Mouse (Mus musculus) liver, postnatal 0 days (tissue): Measurements from ENCODE around the gene Zdhhc18. TPM values are rescaled to one million over a fixed set of nuclear protein-coding genes. Genes with fewer than 3 reads are reported as not detected.

Experiments
- ATAC-seq: fragments of 200-750 bp; cut with Nextera tagmentation; 2 replicates; pipeline ENCODE4 v1.8.0; 2017; ENCODE audit warnings: mild to moderate bottlenecking, moderate library complexity
- DNase-seq: peaks from one replicate; pipeline ENCODE4 v3.0.0-alpha.2; 2016
- H3K27ac ChIP-seq: fragments of 300-500 bp; sonication (generic); 2 replicates; pipeline ENCODE4 v1.5.1; 2014; ENCODE audit warnings: antibody characterized with exemption, moderate library complexity, mild to moderate bottlenecking, low read depth
- H3K27me3 ChIP-seq: fragments of 300-500 bp; sonication (generic); 2 replicates; pipeline ENCODE4 v1.6.1; 2014; ENCODE audit warnings: low read length, control low read depth, mixed read lengths; ENCODE audit not compliant: insufficient read depth
- H3K36me3 ChIP-seq: fragments of 300-500 bp; sonication (generic); replicated peaks from 2 replicates; pipeline ENCODE4 v1.6.1; 2014; ENCODE audit warnings: mild to moderate bottlenecking, control low read depth, low read length, moderate library complexity, mixed read lengths; ENCODE audit not compliant: insufficient read depth
- H3K4me1 ChIP-seq: fragments of 300-500 bp; sonication (generic); 2 replicates; pipeline ENCODE4 v1.6.1; 2014; ENCODE audit warnings: antibody characterized with exemption, mild to moderate bottlenecking, control low read depth; ENCODE audit not compliant: insufficient read depth
- H3K4me2 ChIP-seq: fragments of 300-500 bp; sonication (generic); 2 replicates; pipeline ENCODE4 v1.6.1; 2014; ENCODE audit warnings: low read depth, mild to moderate bottlenecking, low read length, moderate library complexity, mixed read lengths
- H3K4me3 ChIP-seq: fragments of 300-500 bp; sonication (generic); 2 replicates; pipeline ENCODE4 v1.5.1; 2014; ENCODE audit warnings: low read depth, low read length
- H3K9ac ChIP-seq: fragments of 300-500 bp; sonication (generic); replicated peaks from 2 replicates; pipeline ENCODE4 v1.6.1; 2014; ENCODE audit warnings: mild to moderate bottlenecking, moderate library complexity
- H3K9me3 ChIP-seq: fragments of 300-500 bp; sonication (generic); 2 replicates; pipeline ENCODE4 v1.6.1; 2016; ENCODE audit warnings: mild to moderate bottlenecking, control low read depth, low read length, mixed read lengths
- CTCF ChIP-seq: sonication (generic); IDR thresholded peaks from 2 replicates; pipeline ENCODE4 v1.5.1; 2016; ENCODE audit warnings: antibody characterized with exemption, low read depth
- EP300 ChIP-seq: IDR thresholded peaks from 2 replicates; pipeline ENCODE4 v1.6.1; 2016; ENCODE audit warnings: antibody characterized with exemption, low read depth, mild to moderate bottlenecking
- WGBS: fragments of 180-500 bp; shearing (Covaris S2); extraction: QIAGEN DNeasy Blood & Tissue Kit; methylation state at CpG from one replicate; pipeline ENCODE4 v1.1.7; 2014; ENCODE audit not compliant: insufficient replicate concordance; 5-methylcytosine and 5-hydroxymethylcytosine counted together
- polyA plus RNA-seq: library from polyadenylated mRNA; unstranded; fragments of >200 nt; fragmentation: Nextera tagmentation; extraction: Ambion mirVana; gene quantifications from 2 replicates; pipeline ENCODE4 v1.2.1, GENCODE M21; 2015

Gene Zdhhc18
- polyA plus RNA-seq, 1 experiment from 2014 or later, result 2.6 TPM

GRCm38 (mm10) chr4:133633332-133634042, 16.5 kb downstream of the Zdhhc18 start:
- Histone ChIP-seq H3K9ac (peak overlapping the region; percentile 91), H3K4me3 (peak overlapping the region; percentile 77), H3K27ac (peak overlapping the region; percentile 81), H3K4me1 (peaks cover 22% of the 10 kb centered on the region), H3K27me3 (no peaks in the 10 kb centered on the region), H3K4me2 (peak overlapping the region; percentile 97), H3K36me3 (no peaks in the 10 kb centered on the region), H3K9me3 (no peaks in the 10 kb centered on the region)
- peak; percentile 92 for ATAC-seq
- peak; percentile 93 for DNase-seq
- WGBS, result 32% methylated on average over 9 of the region's 47 CpGs
- TF ChIP-seq CTCF (peak; percentile 80), EP300 (no peak)

GRCm38 (mm10) chr4:133632483-133633327, 17.2 kb downstream of the Zdhhc18 start:
- Histone ChIP-seq H3K27ac (peak overlapping the region; percentile 81), H3K9ac (peak overlapping the region; percentile 91), H3K4me2 (peak overlapping the region; percentile 97), H3K27me3 (no peaks in the 10 kb centered on the region), H3K4me1 (peaks cover 22% of the 10 kb centered on the region), H3K4me3 (peak overlapping the region; percentile 77), H3K9me3 (no peaks in the 10 kb centered on the region), H3K36me3 (no peaks in the 10 kb centered on the region)
- 5% methylated on average over 45 of the region's 69 CpGs for WGBS
- DNase-seq, result no peak
- TF ChIP-seq EP300, result no peak
- no peak for TF ChIP-seq CTCF
- ATAC-seq, result peak; percentile 71

GRCm38 (mm10) chr4:133631769-133632411, 18.1 kb downstream of the Zdhhc18 start:
- H3K9ac ChIP-seq, result peak overlapping the region; percentile 91
- H3K27me3 ChIP-seq, result no peaks in the 10 kb centered on the region
- H3K4me2 ChIP-seq, result peak overlapping the region; percentile 97
- peak overlapping the region; percentile 77 for H3K4me3 ChIP-seq
- H3K27ac ChIP-seq, result peak overlapping the region; percentile 81; the same call in 1 of the 2 replicates
- H3K36me3 ChIP-seq, result peaks cover 2% of the 10 kb centered on the region; the same call in 1 of the 2 replicates
- TF ChIP-seq EP300 (no peak), CTCF (no peak)
- no peaks in the 10 kb centered on the region for H3K9me3 ChIP-seq
- H3K4me1 ChIP-seq, result peaks cover 22% of the 10 kb centered on the region
- no peak for ATAC-seq
- 38% methylated on average over 9 of the region's 9 CpGs for WGBS
- no peak for DNase-seq

GRCm38 (mm10) chr4:133631071-133631768, 18.7 kb downstream of the Zdhhc18 start:
- WGBS, result 53% methylated on average over 14 of the region's 14 CpGs
- ATAC-seq (no peak), DNase-seq (no peak)
- peaks cover 23% of the 10 kb centered on the region for H3K4me1 ChIP-seq
- no peak overlapping the region for H3K27ac ChIP-seq
- peak overlapping the region; percentile 97 for H3K4me2 ChIP-seq
- no peak overlapping the region for H3K9ac ChIP-seq
- H3K27me3 ChIP-seq, result no peaks in the 10 kb centered on the region
- no peak for TF ChIP-seq CTCF
- TF ChIP-seq EP300, result no peak
- peak overlapping the region; percentile 77 for H3K4me3 ChIP-seq
- no peaks in the 10 kb centered on the region for H3K9me3 ChIP-seq
- H3K36me3 ChIP-seq, result peaks cover 6% of the 10 kb centered on the region; the same call in 1 of the 2 replicates

- no peak for ATAC-seq
- Histone ChIP-seq H3K36me3 (peaks cover 6% of the 10 kb centered on the region; the same call in 1 of the 2 replicates), H3K9me3 (no peaks in the 10 kb centered on the region), H3K4me1 (peaks cover 28% of the 10 kb centered on the region), H3K27ac (peak overlapping the region; percentile 51; the same call in 1 of the 2 replicates), H3K4me2 (peak overlapping the region; percentile 97; the same call in 1 of the 2 replicates), H3K27me3 (no peaks in the 10 kb centered on the region), H3K9ac (no peak overlapping the region), H3K4me3 (no peak overlapping the region)
- TF ChIP-seq EP300, result no peak
- no peak for TF ChIP-seq CTCF
- 78% methylated on average over 8 of the region's 8 CpGs for WGBS
- no peak for DNase-seq
Measured at GRCm38 (mm10) chr4:133630326-133630920, 19.5 kb downstream of the Zdhhc18 start.
